Mouse (Mus musculus) brain, embryonic 14.5 days (tissue): ENCODE results near the gene Rrp9. TPM values are rescaled to one million over a fixed set of nuclear protein-coding genes. Genes with fewer than 3 reads are reported as not detected.

Source experiments
- DNase-seq: peaks from one replicate; pipeline ENCODE4 v3.0.0-alpha.2; 2011; ENCODE audit warnings: low read depth
- CTCF ChIP-seq: fragments of 200-500 bp; IDR thresholded peaks from 2 replicates; pipeline ENCODE4 v1.5.1; 2012; ENCODE audit warnings: inconsistent platforms, mild to moderate bottlenecking, moderate library complexity, borderline replicate concordance; ENCODE audit not compliant: insufficient read depth, insufficient read length; ENCODE audit errors: extremely low read depth
- POLR2A ChIP-seq: fragments of 200-500 bp; IDR thresholded peaks from 2 replicates; pipeline ENCODE4 v1.6.1; 2012; ENCODE audit warnings: mild to moderate bottlenecking, inconsistent platforms, borderline replicate concordance; ENCODE audit not compliant: poor library complexity, insufficient read depth, insufficient read length, severe bottlenecking; ENCODE audit errors: extremely low read depth
- polyA plus RNA-seq: library from polyadenylated mRNA; depleted of rRNA; stranded (reverse); fragments of >200 nt; gene quantifications from 2 replicates; pipeline ENCODE4 v1.2.3, GENCODE M21; 2012

The Rrp9 gene
- polyA plus RNA-seq, 1 experiment = 44.6 TPM

DNA sequence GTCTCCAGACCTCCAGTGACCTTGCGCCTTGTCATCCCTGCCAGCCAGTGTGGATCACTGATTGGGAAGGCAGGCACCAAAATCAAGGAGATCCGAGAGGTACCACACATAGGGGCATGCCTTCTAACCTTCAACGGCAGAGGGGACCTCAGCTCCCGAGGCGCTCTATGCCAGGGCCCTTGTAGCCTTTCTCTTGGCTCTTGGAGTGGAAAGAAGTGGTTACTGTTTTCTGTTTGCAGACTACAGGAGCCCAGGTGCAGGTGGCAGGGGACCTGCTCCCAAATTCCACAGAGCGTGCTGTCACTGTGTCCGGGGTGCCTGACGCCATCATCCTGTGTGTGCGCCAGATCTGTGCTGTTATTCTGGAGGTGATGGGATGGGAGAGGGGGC is 14.7 kb upstream of the Rrp9 start:
- TF ChIP-seq POLR2A (no peak), CTCF (no peak)
- no peak for DNase-seq

DNA sequence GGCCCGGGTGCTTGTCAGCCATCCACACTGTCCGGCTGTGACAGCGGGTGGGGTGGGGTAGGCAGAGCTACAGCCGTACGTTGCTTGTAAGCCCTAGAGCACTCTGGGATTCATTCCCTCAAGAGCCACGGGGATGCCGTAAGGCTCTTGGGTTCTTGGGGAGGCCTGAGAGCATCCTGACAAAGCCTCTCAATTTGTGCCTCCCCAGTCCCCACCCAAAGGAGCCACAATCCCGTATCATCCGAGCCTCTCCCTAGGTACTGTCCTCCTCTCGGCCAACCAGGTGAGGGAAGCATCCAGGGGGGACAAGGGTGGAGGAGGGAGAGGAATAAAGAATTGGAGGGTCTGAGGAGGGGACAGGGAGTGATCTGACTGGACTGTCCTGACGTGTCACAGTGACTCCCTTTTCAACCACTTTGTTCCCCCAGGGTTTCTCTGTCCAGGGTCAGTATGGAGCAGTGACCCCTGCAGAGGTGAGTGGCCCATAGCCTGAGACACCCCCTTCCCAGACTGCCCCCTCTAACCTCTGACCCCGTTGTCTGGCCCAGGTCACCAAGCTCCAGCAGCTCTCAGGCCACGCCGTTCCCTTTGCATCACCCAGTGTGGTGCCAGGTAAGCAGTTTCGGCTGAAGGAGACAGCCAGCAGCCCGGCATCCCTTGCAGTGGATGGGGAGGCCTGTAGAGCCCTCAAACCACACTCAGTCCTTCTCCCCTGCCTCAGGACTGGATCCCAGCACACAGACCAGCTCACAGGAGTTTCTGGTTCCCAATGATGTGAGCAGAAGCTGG is 13.9 kb upstream of the Rrp9 start:
- no peak for TF ChIP-seq CTCF
- no peak for TF ChIP-seq POLR2A

DNA sequence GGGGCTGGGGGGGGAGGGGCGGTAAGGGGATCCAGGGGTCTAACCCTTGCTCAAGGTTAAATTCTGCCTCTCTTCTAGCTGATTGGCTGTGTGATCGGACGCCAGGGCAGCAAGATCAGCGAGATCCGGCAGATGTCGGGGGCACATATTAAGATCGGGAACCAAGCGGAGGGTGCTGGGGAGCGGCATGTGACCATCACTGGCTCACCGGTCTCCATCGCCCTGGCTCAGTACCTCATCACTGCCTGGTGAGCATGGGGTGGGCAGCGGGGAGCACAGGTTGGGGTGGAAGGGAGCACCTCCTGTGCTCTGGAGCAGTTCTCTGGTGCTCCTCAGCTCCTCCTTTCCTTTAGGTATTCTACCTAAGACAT is 13.3 kb upstream of the Rrp9 start:
- DNase-seq = no peak
- no peak for TF ChIP-seq POLR2A
- no peak for TF ChIP-seq CTCF

More for the DNA sequence above, 13.9 kb upstream of the Rrp9 start:
- DNase-seq = no peak

DNA sequence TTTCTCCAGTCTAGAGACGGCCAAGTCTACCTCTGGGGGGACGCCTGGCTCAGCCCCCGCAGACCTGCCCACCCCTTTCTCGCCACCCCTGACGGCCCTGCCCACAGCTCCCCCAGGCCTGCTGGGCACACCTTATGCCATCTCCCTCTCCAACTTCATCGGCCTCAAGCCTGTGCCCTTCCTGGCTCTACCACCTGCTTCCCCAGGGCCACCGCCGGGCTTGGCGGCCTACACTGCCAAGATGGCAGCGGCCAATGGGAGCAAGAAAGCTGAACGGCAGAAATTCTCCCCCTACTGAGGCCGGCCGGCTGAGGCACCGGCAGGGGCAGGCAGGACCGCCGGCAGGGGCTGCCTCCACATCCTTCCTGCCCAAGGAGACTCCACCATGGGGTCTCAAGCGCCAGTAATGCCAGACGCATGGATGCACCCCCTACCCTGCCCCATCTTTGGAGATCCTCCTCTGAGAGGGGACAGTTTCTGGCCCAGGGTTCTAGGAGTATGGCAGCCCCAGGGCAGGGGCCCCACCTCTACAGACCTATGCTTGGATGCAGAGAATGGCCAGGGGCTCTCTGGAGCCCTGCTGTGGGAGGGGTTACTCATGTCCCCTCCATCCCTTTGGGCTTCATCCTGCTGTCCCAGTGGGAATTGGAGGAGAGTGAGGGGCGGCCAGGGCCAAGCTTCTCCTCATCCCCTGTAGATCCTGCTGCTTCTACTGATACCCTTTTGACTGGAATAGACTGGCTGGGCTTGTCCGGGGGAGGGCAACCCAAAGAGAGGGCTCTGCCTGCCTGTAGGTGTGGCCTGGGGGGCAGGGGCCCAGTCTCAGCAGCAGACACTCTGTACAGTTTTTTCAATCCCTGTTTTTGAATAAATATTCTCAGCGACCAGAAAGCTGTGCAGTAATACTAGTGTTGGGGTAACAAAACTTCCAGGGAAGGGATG is 12.4 kb upstream of the Rrp9 start:
- DNase-seq = no peak

DNA sequence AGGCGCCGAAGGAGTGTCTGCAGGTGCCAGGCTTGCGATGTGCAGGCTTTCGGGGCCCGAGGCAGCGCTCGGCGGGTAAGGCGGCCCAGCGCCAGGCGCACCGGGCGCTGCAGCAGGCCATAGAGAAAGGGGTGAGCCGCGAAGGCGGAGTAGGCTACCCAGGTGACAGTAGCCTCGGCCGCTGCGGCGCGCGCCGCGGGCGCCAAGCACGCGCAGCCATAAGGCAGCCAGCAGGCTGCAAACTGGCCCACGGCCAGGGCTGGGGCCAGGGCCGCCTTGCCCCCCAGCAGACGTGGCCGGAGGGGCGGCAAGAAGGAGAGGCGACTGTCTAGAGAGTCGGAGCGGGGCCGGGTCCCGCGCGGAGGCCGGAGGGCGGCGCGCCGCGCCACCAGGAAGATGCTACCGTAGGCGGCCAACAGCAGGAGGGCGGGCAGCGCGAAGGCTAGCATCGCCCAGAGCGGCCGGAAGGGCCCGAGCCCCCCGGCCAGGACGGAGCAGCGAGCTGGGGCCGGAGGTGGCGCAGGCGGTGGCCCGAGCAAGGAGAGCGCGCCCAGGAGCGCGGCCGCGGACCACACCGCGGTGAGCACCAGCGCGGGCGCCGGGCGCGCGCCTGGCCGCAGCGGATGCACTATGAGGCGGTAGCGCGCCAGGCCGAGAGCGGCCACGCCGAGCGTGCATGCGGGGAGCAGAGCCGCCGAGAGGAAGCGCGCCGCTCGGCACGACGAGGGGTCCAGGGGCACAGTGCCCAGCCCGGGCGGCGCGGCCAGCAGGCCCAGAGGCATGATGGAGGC is 10.8 kb upstream of the Rrp9 start:
- no peak for TF ChIP-seq POLR2A
- no peak for TF ChIP-seq CTCF
- peak; percentile 89 for DNase-seq

More for the DNA sequence above, 12.4 kb upstream of the Rrp9 start:
- TF ChIP-seq CTCF (no peak), POLR2A (no peak)

DNA sequence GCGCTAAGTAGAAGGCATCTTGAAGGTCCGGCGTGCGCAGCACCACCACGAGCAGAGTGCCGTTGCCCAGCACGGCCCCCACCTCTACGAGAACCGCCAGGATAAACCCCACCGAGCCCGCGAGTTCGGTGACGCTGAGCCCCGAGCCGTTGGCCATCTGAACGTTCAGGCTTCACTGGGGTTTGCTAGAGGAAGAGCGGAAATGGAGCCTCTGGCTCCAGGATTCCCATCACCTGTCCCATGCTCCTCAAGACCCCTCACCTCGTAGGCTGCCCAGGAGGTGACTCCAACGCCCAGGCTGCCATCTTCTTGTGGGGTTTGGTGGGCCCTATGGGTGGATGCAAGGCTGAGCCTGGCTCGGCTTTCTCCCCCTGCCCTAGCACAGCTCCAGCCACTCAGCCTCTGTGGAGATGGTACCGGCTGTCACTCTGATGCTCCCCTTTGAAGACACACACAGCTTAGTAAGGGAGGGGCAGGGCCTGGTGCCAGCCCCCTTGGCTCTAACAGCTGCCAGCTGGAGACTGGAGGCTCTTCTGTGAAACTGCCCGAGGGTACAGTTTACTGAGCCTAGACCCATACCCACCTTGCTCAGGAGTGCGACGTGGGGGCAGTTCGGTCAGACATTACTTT is 10.1 kb upstream of the Rrp9 start, which contains the start of gene Gpr62:
Gene Gpr62, minus strand, starts transcription at position 368 of the 630 bp plus-strand sequence.
- peak; percentile 86 for DNase-seq
- TF ChIP-seq POLR2A (no peak), CTCF (no peak)

DNA sequence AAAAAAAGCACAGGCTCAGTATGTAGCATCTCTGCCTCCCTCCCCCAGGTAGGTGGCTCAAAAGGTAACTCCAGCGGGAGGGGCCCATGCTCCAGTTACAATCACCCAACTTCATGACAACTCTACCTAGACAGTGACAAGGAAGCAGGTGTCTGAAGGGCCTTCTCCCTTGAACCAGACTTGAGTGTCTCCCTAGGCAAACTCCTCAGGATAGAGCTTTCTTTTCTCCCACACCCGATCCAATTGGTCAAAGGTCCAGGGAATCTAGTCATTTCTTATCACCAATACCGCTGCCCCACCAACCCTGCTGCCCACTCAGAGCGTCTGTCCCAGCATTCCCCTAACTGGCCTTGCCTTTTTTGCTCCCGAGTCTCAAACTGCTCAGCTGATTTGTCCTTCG is 9.0 kb upstream of the Rrp9 start:
- no peak for DNase-seq
- TF ChIP-seq CTCF = no peak
- TF ChIP-seq POLR2A = no peak

DNA sequence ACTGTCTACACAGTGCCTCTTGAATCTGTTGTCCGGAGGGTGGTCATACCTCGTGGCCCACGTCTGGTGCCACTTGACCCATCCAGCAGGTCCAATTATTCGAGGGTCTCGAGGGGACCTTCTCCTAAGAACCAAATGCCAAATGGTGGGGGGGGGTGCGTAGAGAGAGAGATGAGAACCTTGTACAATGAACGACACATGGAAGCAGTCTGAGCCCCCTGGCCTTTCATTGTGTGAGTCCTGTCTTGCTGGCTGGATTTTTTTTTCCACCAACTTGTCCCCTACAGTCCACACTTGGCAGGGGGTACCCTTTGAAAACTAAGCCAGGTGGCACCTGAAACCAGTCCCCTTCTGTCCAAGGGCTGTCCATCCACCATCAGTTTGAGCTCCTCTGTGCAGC is 8.0 kb upstream of the Rrp9 start:
- TF ChIP-seq POLR2A (no peak), CTCF (no peak)
- DNase-seq = no peak

DNA sequence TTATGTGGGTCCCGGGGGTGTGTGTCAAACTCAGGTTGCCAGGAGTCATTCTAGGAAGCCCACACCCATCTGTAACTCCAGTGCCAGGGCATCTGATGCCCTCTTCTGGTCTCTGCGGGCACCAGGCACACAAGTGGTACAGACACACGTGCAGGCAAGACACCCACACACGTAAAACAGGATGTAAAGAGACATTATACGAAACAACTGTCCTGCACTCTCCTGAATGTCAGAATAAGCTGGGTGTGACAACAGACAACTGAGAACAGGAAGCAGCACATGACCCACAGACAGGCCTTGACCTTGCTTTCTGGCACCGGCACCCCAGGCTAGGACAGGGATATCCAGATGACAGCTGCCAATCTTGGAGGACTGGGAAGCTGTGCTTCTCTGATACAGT is 6.4 kb upstream of the Rrp9 start:
- DNase-seq = no peak
- TF ChIP-seq CTCF = no peak
- no peak for TF ChIP-seq POLR2A

DNA sequence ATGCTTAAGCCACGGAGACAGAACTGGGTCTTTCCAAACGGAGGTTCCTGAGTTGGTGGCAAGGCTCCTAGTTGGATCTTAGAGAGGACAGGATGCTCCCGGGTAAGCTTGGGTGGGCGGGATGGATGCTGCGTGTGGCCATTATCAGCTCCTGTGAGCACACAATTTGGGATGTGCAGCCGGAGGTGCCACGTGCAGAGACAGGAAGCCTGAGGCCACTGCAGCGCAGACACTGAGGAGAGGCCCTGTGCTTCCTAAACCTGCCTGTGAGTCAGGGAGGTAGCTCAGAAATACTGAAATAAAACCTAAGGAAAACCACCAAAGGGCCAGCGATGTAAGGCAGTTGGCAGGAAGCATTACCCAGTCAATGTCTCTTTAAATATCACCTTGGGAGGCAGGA is 6.0 kb upstream of the Rrp9 start:
- no peak for DNase-seq
- TF ChIP-seq POLR2A = no peak
- no peak for TF ChIP-seq CTCF

DNA sequence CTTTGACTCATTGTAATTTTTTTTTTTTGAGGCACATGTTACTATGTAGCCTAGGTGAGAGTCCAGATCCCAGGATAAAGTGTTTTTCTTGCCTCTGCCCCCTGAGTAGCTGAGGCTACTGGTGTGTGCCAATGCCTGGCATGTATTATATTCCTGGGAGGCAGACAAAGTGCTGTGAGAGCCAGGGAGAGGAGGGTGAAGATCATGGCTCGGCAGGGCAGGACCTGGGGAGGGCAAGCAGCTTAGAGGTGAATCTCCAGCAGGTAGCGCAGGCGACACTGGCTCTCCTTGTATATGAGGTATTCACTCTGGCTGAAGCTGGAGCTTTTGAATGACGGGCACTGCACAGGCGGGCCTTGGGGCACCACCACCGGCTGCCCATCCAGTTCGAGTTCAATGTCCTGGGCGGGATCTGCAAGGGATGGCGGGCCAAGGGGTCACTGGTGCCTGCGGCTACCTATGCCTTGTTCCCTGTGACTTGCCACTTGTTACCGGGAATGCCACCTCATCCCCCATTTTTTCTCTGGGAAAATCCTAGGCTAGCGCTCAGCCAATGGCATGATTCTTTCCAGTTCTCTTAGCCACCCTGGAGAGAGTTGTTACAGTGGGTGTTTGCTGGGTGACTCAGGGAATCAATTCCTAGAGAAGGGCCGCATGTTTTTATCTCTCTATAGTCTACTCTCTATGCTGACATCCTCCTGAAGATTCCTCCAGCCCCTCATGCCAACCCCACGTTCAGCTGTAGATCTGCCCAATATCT is 4.6 kb upstream of the Rrp9 start:
- no peak for DNase-seq
- TF ChIP-seq CTCF (no peak), POLR2A (no peak)
